Mouse (Mus musculus) left cerebral cortex, postnatal 10 days (tissue): ENCODE measurements around the gene Slc17a7. TPM values are rescaled to one million over a fixed set of nuclear protein-coding genes. Genes with fewer than 3 reads are reported as not detected.
"Not testable (repeated sequence)": the region's sequence is repeated elsewhere in the genome, so short reads cannot be mapped to it uniquely, and the experiment has no call there.

Experiments
- DNase-seq, 2 experiments: peaks; one replicate each; pipeline ENCODE4 v3.0.0; 2021 to 2022; ENCODE audit warnings: low spot score in 2 of 2, mixed read lengths in 1 of 2; ENCODE audit errors: extremely low spot score in 1 of 2
- intact Hi-C: fragments of 180-260 bp; cut with DNase I; formaldehyde crosslinking; loops from one replicate; pipeline ENCODE4 v1.15.1; 2025
- total RNA-seq, 2 experiments: library from RNA; stranded (reverse); gene quantifications; 2 replicates each; pipeline ENCODE4 v1.2.3; 2021

Slc17a7 gene
- total RNA-seq, 2 experiments from 2014 or later: 1,057 to 1,070 TPM

- intact Hi-C loops: loop anchor here (10.0 kb wide), 1 partner anchor 198 kb away; the partner anchor contains the start of gene Ppfia3
- DNase-seq: no peak
These were observed 3.2 kb downstream of the Slc17a7 start for GRCm38 (mm10) chr7:45166950-45167401.

GRCm38 (mm10) chr7:45167761-45168445, 4.2 kb downstream of the Slc17a7 start:
- intact Hi-C loops: loop anchor here (10.0 kb wide), 1 partner anchor 197 kb away; the partner anchor contains the start of gene Ppfia3
- DNase-seq: no peak

- intact Hi-C loops: loop anchor here (10.0 kb wide), 1 partner anchor 196 kb away; the partner anchor contains the start of gene Ppfia3
- no peak for DNase-seq
These were observed 4.9 kb downstream of the Slc17a7 start for GRCm38 (mm10) chr7:45168656-45169055.

- intact Hi-C loops: loop anchor here (10.0 kb wide), 1 partner anchor 195 kb away; the partner anchor contains the start of gene Ppfia3
These were observed 5.7 kb downstream of the Slc17a7 start for GRCm38 (mm10) chr7:45169495-45169894.

GRCm38 (mm10) chr7:45172974-45173373, 9.2 kb downstream of the Slc17a7 start:
- DNase-seq: no peak
- intact Hi-C loops: no loop called here

More at GRCm38 (mm10) chr7:45169495-45169894, 5.7 kb downstream of the Slc17a7 start:
- no peak for DNase-seq

- DNase-seq, intact Hi-C loops: not testable (repeated sequence)
These were observed 10.0 kb downstream of the Slc17a7 start for GRCm38 (mm10) chr7:45173772-45174171.

- intact Hi-C loops: no loop called here
These were observed 11.0 kb downstream of the Slc17a7 start for GRCm38 (mm10) chr7:45174567-45175280.

GRCm38 (mm10) chr7:45175398-45175797, 11.6 kb downstream of the Slc17a7 start:
- intact Hi-C loops: no loop called here
- DNase-seq: no peak

More at GRCm38 (mm10) chr7:45174567-45175280, 11.0 kb downstream of the Slc17a7 start:
- DNase-seq: no peak

- no peak for DNase-seq
- intact Hi-C loops: no loop called here
These were observed 12.2 kb downstream of the Slc17a7 start for GRCm38 (mm10) chr7:45175929-45176328.

- peak in 1 of 2 experiments; percentile 57 for DNase-seq
- intact Hi-C loops: no loop called here
These were observed 12.6 kb downstream of the Slc17a7 start for GRCm38 (mm10) chr7:45176356-45176755.

- no peak for DNase-seq
- intact Hi-C loops: no loop called here
These were observed 14.8 kb downstream of the Slc17a7 start for GRCm38 (mm10) chr7:45178550-45178949.

GRCm38 (mm10) chr7:45179469-45179868, 15.7 kb downstream of the Slc17a7 start, which contains the start of gene Gfy:
Gfy (minus strand) TSS chr7:45179569.
- intact Hi-C loops: no loop called here
- DNase-seq: no peak

- intact Hi-C loops: no loop called here
- no peak for DNase-seq
These were observed 17.2 kb downstream of the Slc17a7 start, which contains the start of gene Pth2 for GRCm38 (mm10) chr7:45180896-45181477. Pth2 (plus strand) TSS chr7:45180995.

- intact Hi-C loops: no loop called here
- DNase-seq: peak in 1 of 2 experiments; percentile 60
These were observed 17.8 kb downstream of the Slc17a7 start for GRCm38 (mm10) chr7:45181540-45181939.

GRCm38 (mm10) chr7:45182199-45182601, 18.5 kb downstream of the Slc17a7 start:
- intact Hi-C loops: no loop called here
- DNase-seq: peak; percentile 80 to 90

GRCm38 (mm10) chr7:45182606-45183005, 18.9 kb downstream of the Slc17a7 start:
- DNase-seq: no peak
- intact Hi-C loops: no loop called here

GRCm38 (mm10) chr7:45183672-45184071, 19.9 kb downstream of the Slc17a7 start:
- intact Hi-C loops: no loop called here

GRCm38 (mm10) chr7:45185921-45186320, 22.2 kb downstream of the Slc17a7 start:
- DNase-seq: no peak
- intact Hi-C loops: no loop called here

More at GRCm38 (mm10) chr7:45183672-45184071, 19.9 kb downstream of the Slc17a7 start:
- no peak for DNase-seq

GRCm38 (mm10) chr7:45189600-45189999, 25.9 kb downstream of the Slc17a7 start:
- intact Hi-C loops: no loop called here
- DNase-seq: no peak
